Mouse (Mus musculus): ENCODE data around the gene Dtx2. TPM values are rescaled to one million over a fixed set of nuclear protein-coding genes. Genes with fewer than 3 reads are reported as not detected.
A peak's percentile ranks its signal among the peaks of the same experiment; 100 is the strongest.

Gene Dtx2
- polyA plus RNA-seq, 1 experiment from 2014 or later = 21.4 TPM

GRCm38 (mm10) chr5:135979904-135980303 is 14.7 kb upstream of the Dtx2 start, which contains the start of gene Zp3:
Zp3 (plus strand) TSS chr5:135980099.
- Histone ChIP-seq H3K9me3 (no peaks in the 10 kb centered on the region), H3K36me3 (no peaks in the 10 kb centered on the region), H3K4me2 (replicated peaks) (no peak within 1 kb of the TSS), H3K27me3 (replicated peaks) (no peaks in the 10 kb centered on the region), H3K9ac (no peak within 1 kb of the TSS), H3K4me3 (replicated peaks) (no peak within 1 kb of the TSS), H3K27ac (no peak within 1 kb of the TSS), H3K4me1 (replicated peaks) (no peaks in the 10 kb centered on the region; the same call in 1 of the 2 replicates)
- no peak for ATAC-seq
- 73% methylated on average over 8 of the region's 8 CpGs for WGBS

GRCm38 (mm10) chr5:135982398-135982797 is 12.2 kb upstream of the Dtx2 start:
- peak; percentile 63; the same call in 1 of the 2 replicates for ATAC-seq
- Histone ChIP-seq H3K4me2 (replicated peaks) (no peak overlapping the region), H3K36me3 (no peaks in the 10 kb centered on the region), H3K27me3 (replicated peaks) (no peaks in the 10 kb centered on the region), H3K9me3 (no peaks in the 10 kb centered on the region), H3K4me1 (replicated peaks) (no peaks in the 10 kb centered on the region), H3K27ac (no peak overlapping the region), H3K4me3 (replicated peaks) (no peak overlapping the region), H3K9ac (no peak overlapping the region)
- WGBS = 39% methylated on average over 6 of the region's 6 CpGs

- Histone ChIP-seq H3K27me3 (replicated peaks) (no peaks in the 10 kb centered on the region), H3K4me2 (replicated peaks) (no peak overlapping the region), H3K4me1 (replicated peaks) (no peaks in the 10 kb centered on the region), H3K9me3 (no peaks in the 10 kb centered on the region), H3K36me3 (no peaks in the 10 kb centered on the region), H3K9ac (no peak overlapping the region), H3K4me3 (replicated peaks) (no peak overlapping the region), H3K27ac (no peak overlapping the region)
- 65% methylated on average over 6 of the region's 6 CpGs for WGBS
- ATAC-seq = no peak
Observed at GRCm38 (mm10) chr5:135984546-135985044, 10.0 kb upstream of the Dtx2 start.

- Histone ChIP-seq H3K9me3 (no peaks in the 10 kb centered on the region), H3K27me3 (replicated peaks) (no peaks in the 10 kb centered on the region), H3K4me1 (replicated peaks) (no peaks in the 10 kb centered on the region), H3K4me3 (replicated peaks) (no peak overlapping the region), H3K4me2 (replicated peaks) (no peak overlapping the region), H3K27ac (no peak overlapping the region), H3K9ac (no peak overlapping the region), H3K36me3 (no peaks in the 10 kb centered on the region)
- WGBS = 57% methylated on average over 11 of the region's 11 CpGs
- ATAC-seq = no peak
Observed at GRCm38 (mm10) chr5:135987248-135987647, 7.4 kb upstream of the Dtx2 start.

GRCm38 (mm10) chr5:135990601-135991000 is 4.0 kb upstream of the Dtx2 start:
- no peak overlapping the region for H3K4me2 ChIP-seq (replicated peaks)
- no peak overlapping the region for H3K4me3 ChIP-seq (replicated peaks)
- H3K36me3 ChIP-seq = no peaks in the 10 kb centered on the region
- no peaks in the 10 kb centered on the region for H3K27me3 ChIP-seq (replicated peaks)
- no peak overlapping the region for H3K9ac ChIP-seq
- 68% methylated on average over 5 of the region's 5 CpGs for WGBS
- no peak for ATAC-seq
- H3K9me3 ChIP-seq = no peaks in the 10 kb centered on the region
- H3K4me1 ChIP-seq (replicated peaks) = peaks cover 4% of the 10 kb centered on the region
- H3K27ac ChIP-seq = no peak overlapping the region

- Histone ChIP-seq H3K4me3 (replicated peaks) (no peak overlapping the region), H3K9me3 (no peaks in the 10 kb centered on the region), H3K4me1 (replicated peaks) (peaks cover 6% of the 10 kb centered on the region), H3K4me2 (replicated peaks) (no peak overlapping the region), H3K27ac (no peak overlapping the region), H3K36me3 (0 out of 2 replicates have a peak, but pooled peaks cover 8% of the 10 kb centered on the region), H3K9ac (no peak overlapping the region), H3K27me3 (replicated peaks) (no peaks in the 10 kb centered on the region)
- 61% methylated on average over 5 of the region's 5 CpGs for WGBS
- no peak for ATAC-seq
Observed at GRCm38 (mm10) chr5:135993381-135993965, 1.1 kb upstream of the Dtx2 start.

GRCm38 (mm10) chr5:135994335-135994724 is 270 bp upstream of the Dtx2 start:
- H3K4me2 ChIP-seq (replicated peaks) = no peak overlapping the region
- no peaks in the 10 kb centered on the region for H3K9me3 ChIP-seq
- WGBS = 63% methylated on average over 8 of the region's 8 CpGs
- peaks cover 6% of the 10 kb centered on the region for H3K4me1 ChIP-seq (replicated peaks)
- H3K9ac ChIP-seq = no peak overlapping the region
- ATAC-seq = no peak
- no peak overlapping the region for H3K27ac ChIP-seq
- H3K4me3 ChIP-seq (replicated peaks) = no peak overlapping the region
- H3K36me3 ChIP-seq = peaks cover 15% of the 10 kb centered on the region; the same call in 1 of the 2 replicates
- no peaks in the 10 kb centered on the region for H3K27me3 ChIP-seq (replicated peaks)

GRCm38 (mm10) chr5:135996162-135996561 is 1.6 kb downstream of the Dtx2 start:
- H3K4me2 ChIP-seq (replicated peaks) = no peak overlapping the region
- WGBS = 76% methylated on average over 8 of the region's 8 CpGs
- no peak overlapping the region for H3K27ac ChIP-seq

GRCm38 (mm10) chr5:136001222-136001621 is 6.6 kb downstream of the Dtx2 start:
- WGBS = 90% methylated on average over 6 of the region's 6 CpGs
- Histone ChIP-seq H3K4me3 (replicated peaks) (no peak overlapping the region), H3K9ac (no peak overlapping the region), H3K36me3 (peaks cover 19% of the 10 kb centered on the region; the same call in 1 of the 2 replicates), H3K9me3 (no peaks in the 10 kb centered on the region), H3K27ac (no peak overlapping the region), H3K27me3 (replicated peaks) (no peaks in the 10 kb centered on the region), H3K4me2 (replicated peaks) (no peak overlapping the region), H3K4me1 (replicated peaks) (no peaks in the 10 kb centered on the region; the same call in 1 of the 2 replicates)
- no peak for ATAC-seq

More at GRCm38 (mm10) chr5:135996162-135996561, 1.6 kb downstream of the Dtx2 start:
- no peak overlapping the region for H3K4me3 ChIP-seq (replicated peaks)
- H3K9me3 ChIP-seq = no peaks in the 10 kb centered on the region
- H3K9ac ChIP-seq = no peak overlapping the region
- no peaks in the 10 kb centered on the region for H3K27me3 ChIP-seq (replicated peaks)
- H3K36me3 ChIP-seq = peaks cover 16% of the 10 kb centered on the region; the same call in 1 of the 2 replicates
- peaks cover 6% of the 10 kb centered on the region for H3K4me1 ChIP-seq (replicated peaks)
- no peak for ATAC-seq

GRCm38 (mm10) chr5:136002325-136002724 is 7.7 kb downstream of the Dtx2 start:
- Histone ChIP-seq H3K4me3 (replicated peaks) (no peak overlapping the region), H3K9ac (no peak overlapping the region), H3K4me1 (replicated peaks) (no peaks in the 10 kb centered on the region; the same call in 1 of the 2 replicates), H3K36me3 (peaks cover 19% of the 10 kb centered on the region; the same call in 1 of the 2 replicates), H3K27me3 (replicated peaks) (no peaks in the 10 kb centered on the region), H3K27ac (no peak overlapping the region), H3K9me3 (no peaks in the 10 kb centered on the region), H3K4me2 (replicated peaks) (no peak overlapping the region)
- ATAC-seq = no peak
- WGBS = 53% methylated on average over 2 of the region's 2 CpGs

- H3K27me3 ChIP-seq (replicated peaks) = no peaks in the 10 kb centered on the region
- 32% methylated on average over 3 of the region's 3 CpGs for WGBS
- H3K9ac ChIP-seq = no peak overlapping the region
- no peak for ATAC-seq
- peaks cover 17% of the 10 kb centered on the region; the same call in 1 of the 2 replicates for H3K36me3 ChIP-seq
- no peak overlapping the region for H3K27ac ChIP-seq
- H3K4me2 ChIP-seq (replicated peaks) = no peak overlapping the region
- H3K9me3 ChIP-seq = no peaks in the 10 kb centered on the region
- H3K4me3 ChIP-seq (replicated peaks) = no peak overlapping the region
- no peaks in the 10 kb centered on the region; the same call in 1 of the 2 replicates for H3K4me1 ChIP-seq (replicated peaks)
Observed at GRCm38 (mm10) chr5:136002751-136003151, 8.2 kb downstream of the Dtx2 start.

- no peak for ATAC-seq
- H3K9me3 ChIP-seq = no peaks in the 10 kb centered on the region
- 84% methylated on average over 4 of the region's 4 CpGs for WGBS
- H3K27me3 ChIP-seq (replicated peaks) = no peaks in the 10 kb centered on the region
- no peak overlapping the region for H3K9ac ChIP-seq
- H3K27ac ChIP-seq = no peak overlapping the region
- no peak overlapping the region for H3K4me2 ChIP-seq (replicated peaks)
- no peak overlapping the region for H3K4me3 ChIP-seq (replicated peaks)
- H3K4me1 ChIP-seq (replicated peaks) = peaks cover 3% of the 10 kb centered on the region; the same call in 1 of the 2 replicates
- H3K36me3 ChIP-seq = 0 out of 2 replicates have a peak, but pooled peaks cover 3% of the 10 kb centered on the region
Observed at GRCm38 (mm10) chr5:136004537-136004936, 9.9 kb downstream of the Dtx2 start.

- WGBS = 80% methylated on average over 7 of the region's 7 CpGs
- Histone ChIP-seq H3K4me1 (replicated peaks) (peaks cover 3% of the 10 kb centered on the region; the same call in 1 of the 2 replicates), H3K9ac (no peak overlapping the region), H3K9me3 (no peaks in the 10 kb centered on the region), H3K4me3 (replicated peaks) (no peak overlapping the region), H3K4me2 (replicated peaks) (no peak overlapping the region), H3K27ac (no peak overlapping the region), H3K36me3 (peaks cover 16% of the 10 kb centered on the region; the same call in 1 of the 2 replicates), H3K27me3 (replicated peaks) (no peaks in the 10 kb centered on the region)
- ATAC-seq = no peak
Observed at GRCm38 (mm10) chr5:136007745-136008144, 13.1 kb downstream of the Dtx2 start.
